Mouse (Mus musculus) heart, embryonic 10.5 days (tissue): ENCODE data around the gene Rbfox1. TPM values are rescaled to one million over a fixed set of nuclear protein-coding genes. Genes with fewer than 3 reads are reported as not detected.

Experiments used
- DNase-seq: peaks from one replicate; pipeline ENCODE4 v3.0.0-alpha.2; 2017; ENCODE audit warnings: low spot score
- H3K27ac ChIP-seq: fragments of 300-500 bp; sonication (generic); 2 replicates; pipeline ENCODE4 v1.5.1; 2016; ENCODE audit warnings: mild to moderate bottlenecking
- H3K27me3 ChIP-seq: fragments of 300-500 bp; sonication (generic); 2 replicates; pipeline ENCODE4 v1.6.1; 2016; ENCODE audit warnings: mild to moderate bottlenecking; ENCODE audit not compliant: poor library complexity, insufficient read depth, severe bottlenecking
- H3K36me3 ChIP-seq: fragments of 300-500 bp; sonication (generic); 2 replicates; pipeline ENCODE4 v1.6.1; 2016; ENCODE audit warnings: mild to moderate bottlenecking, moderate library complexity
- H3K4me1 ChIP-seq: fragments of 300-500 bp; sonication (generic); 2 replicates; pipeline ENCODE4 v1.6.1; 2016; ENCODE audit warnings: mild to moderate bottlenecking
- H3K4me3 ChIP-seq: fragments of 300-500 bp; sonication (generic); 2 replicates; pipeline ENCODE4 v1.5.1; 2016; ENCODE audit warnings: mild to moderate bottlenecking, moderate library complexity
- H3K9me3 ChIP-seq: fragments of 300-500 bp; sonication (generic); 2 replicates; pipeline ENCODE4 v1.6.1; 2016; ENCODE audit warnings: mild to moderate bottlenecking, moderate library complexity
- WGBS: fragments of 180-500 bp; shearing (Covaris S2); methylation state at CpG from one replicate; pipeline ENCODE4 v1.1.7; 2016; 5-methylcytosine and 5-hydroxymethylcytosine counted together
- polyA plus RNA-seq: library from polyadenylated mRNA; unstranded; fragments of >200 nt; fragmentation: Nextera tagmentation; extraction: Ambion mirVana; gene quantifications from 2 replicates; pipeline ENCODE4 v1.2.1, GENCODE M21; 2016

Gene Rbfox1
- polyA plus RNA-seq, 1 experiment from 2014 or later: 2.8 TPM

GRCm38 (mm10) chr16:7115945-7116344, 1230.8 kb downstream of the Rbfox1 start:
- no peak for DNase-seq
- H3K4me1 ChIP-seq: peaks cover 14% of the 10 kb centered on the region
- no peaks in the 10 kb centered on the region for H3K27me3 ChIP-seq
- no peaks in the 10 kb centered on the region for H3K9me3 ChIP-seq
- no peaks in the 10 kb centered on the region for H3K36me3 ChIP-seq
- no peak overlapping the region for H3K27ac ChIP-seq
- 34% methylated on average over 3 of the region's 3 CpGs for WGBS
- no peak overlapping the region for H3K4me3 ChIP-seq

GRCm38 (mm10) chr16:7129591-7129990, 1244.4 kb downstream of the Rbfox1 start:
- DNase-seq: no peak
- Histone ChIP-seq H3K9me3 (no peaks in the 10 kb centered on the region), H3K4me1 (no peaks in the 10 kb centered on the region), H3K36me3 (no peaks in the 10 kb centered on the region), H3K27ac (no peak overlapping the region), H3K27me3 (no peaks in the 10 kb centered on the region), H3K4me3 (no peak overlapping the region)
- 74% methylated on average over 5 of the region's 5 CpGs for WGBS

- no peaks in the 10 kb centered on the region for H3K9me3 ChIP-seq
- no peak overlapping the region for H3K4me3 ChIP-seq
- 75% methylated on average over 1 of the region's 1 CpGs for WGBS
- H3K4me1 ChIP-seq: no peaks in the 10 kb centered on the region
- no peaks in the 10 kb centered on the region for H3K27me3 ChIP-seq
- no peak for DNase-seq
- H3K36me3 ChIP-seq: no peaks in the 10 kb centered on the region
- no peak overlapping the region for H3K27ac ChIP-seq
Observed at GRCm38 (mm10) chr16:7132434-7132833, 1247.3 kb downstream of the Rbfox1 start.

- 58% methylated on average over 1 of the region's 1 CpGs for WGBS
- Histone ChIP-seq H3K9me3 (no peaks in the 10 kb centered on the region), H3K4me1 (peaks cover 15% of the 10 kb centered on the region), H3K36me3 (no peaks in the 10 kb centered on the region), H3K27me3 (no peaks in the 10 kb centered on the region), H3K27ac (no peak overlapping the region), H3K4me3 (no peak overlapping the region)
- no peak for DNase-seq
Observed at GRCm38 (mm10) chr16:7136971-7137370, 1251.8 kb downstream of the Rbfox1 start.

GRCm38 (mm10) chr16:7139480-7139879, 1254.3 kb downstream of the Rbfox1 start:
- 86% methylated on average over 2 of the region's 2 CpGs for WGBS
- no peaks in the 10 kb centered on the region; the same call in 1 of the 2 replicates for H3K27me3 ChIP-seq
- H3K4me3 ChIP-seq: no peak overlapping the region
- no peak for DNase-seq
- H3K36me3 ChIP-seq: no peaks in the 10 kb centered on the region
- peaks cover 15% of the 10 kb centered on the region for H3K4me1 ChIP-seq
- H3K27ac ChIP-seq: no peak overlapping the region
- no peaks in the 10 kb centered on the region for H3K9me3 ChIP-seq

GRCm38 (mm10) chr16:7140909-7141308, 1255.8 kb downstream of the Rbfox1 start:
- no peaks in the 10 kb centered on the region for H3K36me3 ChIP-seq
- H3K27me3 ChIP-seq: no peaks in the 10 kb centered on the region; the same call in 1 of the 2 replicates
- DNase-seq: peak; percentile 84
- no peak overlapping the region for H3K4me3 ChIP-seq
- peaks cover 18% of the 10 kb centered on the region for H3K4me1 ChIP-seq
- no peaks in the 10 kb centered on the region for H3K9me3 ChIP-seq
- 22% methylated on average over 8 of the region's 8 CpGs for WGBS
- H3K27ac ChIP-seq: no peak overlapping the region

- Histone ChIP-seq H3K9me3 (no peaks in the 10 kb centered on the region), H3K36me3 (no peaks in the 10 kb centered on the region), H3K4me3 (no peak overlapping the region), H3K4me1 (peaks cover 38% of the 10 kb centered on the region), H3K27ac (no peak overlapping the region), H3K27me3 (no peaks in the 10 kb centered on the region; the same call in 1 of the 2 replicates)
- WGBS: 74% methylated on average over 10 of the region's 10 CpGs
- no peak for DNase-seq
Observed at GRCm38 (mm10) chr16:7145505-7145904, 1260.3 kb downstream of the Rbfox1 start.

- no peaks in the 10 kb centered on the region for H3K9me3 ChIP-seq
- no peak overlapping the region for H3K27ac ChIP-seq
- 27% methylated on average over 6 of the region's 6 CpGs for WGBS
- no peaks in the 10 kb centered on the region for H3K36me3 ChIP-seq
- no peaks in the 10 kb centered on the region; the same call in 1 of the 2 replicates for H3K27me3 ChIP-seq
- no peak for DNase-seq
- H3K4me3 ChIP-seq: no peak overlapping the region
- H3K4me1 ChIP-seq: peaks cover 31% of the 10 kb centered on the region; the same call in 1 of the 2 replicates
Observed at GRCm38 (mm10) chr16:7146454-7146853, 1261.3 kb downstream of the Rbfox1 start.

- 75% methylated on average over 2 of the region's 2 CpGs for WGBS
- H3K4me3 ChIP-seq: no peak overlapping the region
- peaks cover 30% of the 10 kb centered on the region; the same call in 1 of the 2 replicates for H3K4me1 ChIP-seq
Observed at GRCm38 (mm10) chr16:7147884-7148283, 1262.7 kb downstream of the Rbfox1 start.

GRCm38 (mm10) chr16:7149106-7149899, 1264.1 kb downstream of the Rbfox1 start:
- DNase-seq: no peak
- H3K27me3 ChIP-seq: no peaks in the 10 kb centered on the region
- H3K9me3 ChIP-seq: no peaks in the 10 kb centered on the region
- peaks cover 36% of the 10 kb centered on the region; the same call in 1 of the 2 replicates for H3K4me1 ChIP-seq
- H3K4me3 ChIP-seq: no peak overlapping the region
- no peak overlapping the region for H3K27ac ChIP-seq
- 77% methylated on average over 16 of the region's 16 CpGs for WGBS
- no peaks in the 10 kb centered on the region for H3K36me3 ChIP-seq

More at GRCm38 (mm10) chr16:7147884-7148283, 1262.7 kb downstream of the Rbfox1 start:
- H3K36me3 ChIP-seq: no peaks in the 10 kb centered on the region
- H3K27me3 ChIP-seq: no peaks in the 10 kb centered on the region; the same call in 1 of the 2 replicates
- DNase-seq: no peak
- H3K9me3 ChIP-seq: no peaks in the 10 kb centered on the region
- no peak overlapping the region for H3K27ac ChIP-seq

- Histone ChIP-seq H3K27me3 (no peaks in the 10 kb centered on the region), H3K4me3 (no peak overlapping the region), H3K27ac (peak overlapping the region; percentile 67), H3K4me1 (peaks cover 36% of the 10 kb centered on the region; the same call in 1 of the 2 replicates), H3K9me3 (no peaks in the 10 kb centered on the region), H3K36me3 (no peaks in the 10 kb centered on the region)
- DNase-seq: no peak
- WGBS: 46% methylated on average over 8 of the region's 8 CpGs
Observed at GRCm38 (mm10) chr16:7150201-7150791, 1265.1 kb downstream of the Rbfox1 start.

- 80% methylated on average over 4 of the region's 4 CpGs for WGBS
- H3K4me1 ChIP-seq: peaks cover 22% of the 10 kb centered on the region; the same call in 1 of the 2 replicates
- no peaks in the 10 kb centered on the region for H3K36me3 ChIP-seq
- H3K27ac ChIP-seq: no peak overlapping the region
- no peak overlapping the region for H3K4me3 ChIP-seq
- H3K27me3 ChIP-seq: no peaks in the 10 kb centered on the region
- no peaks in the 10 kb centered on the region for H3K9me3 ChIP-seq
- no peak for DNase-seq
Observed at GRCm38 (mm10) chr16:7152401-7152800, 1267.2 kb downstream of the Rbfox1 start.

- DNase-seq: no peak
- no peak overlapping the region for H3K27ac ChIP-seq
- peaks cover 17% of the 10 kb centered on the region; the same call in 1 of the 2 replicates for H3K4me1 ChIP-seq
- H3K27me3 ChIP-seq: no peaks in the 10 kb centered on the region
- no peaks in the 10 kb centered on the region for H3K9me3 ChIP-seq
- WGBS: 77% methylated on average over 3 of the region's 3 CpGs
- H3K36me3 ChIP-seq: no peaks in the 10 kb centered on the region
- no peak overlapping the region for H3K4me3 ChIP-seq
Observed at GRCm38 (mm10) chr16:7154671-7155070, 1269.5 kb downstream of the Rbfox1 start.
